Mouse (Mus musculus): ENCODE measurements around the gene Rgs17.

- TF ChIP-seq CTCF (IDR thresholded peaks at IDR 0.05; ENCODE audit: borderline replicate concordance, insufficient read depth, low read depth, low read length): no peak
- TF ChIP-seq POLR2A (IDR thresholded peaks at IDR 0.05; ENCODE audit: borderline replicate concordance, insufficient read depth, low read length): no peak
Measured at GRCm38 (mm10) chr10:5802866-5803265, 119.3 kb downstream of the Rgs17 start.

Measured in cerebellum, adult 2 months (tissue).